Mouse (Mus musculus) midbrain, embryonic 16.5 days (tissue): ENCODE measurements around the gene Tstd1. TPM values are rescaled to one million over a fixed set of nuclear protein-coding genes. Genes with fewer than 3 reads are reported as not detected.
A peak's percentile ranks its signal among the peaks of the same experiment; 100 is the strongest.

Source experiments
- ATAC-seq: fragments of 200-750 bp; cut with Nextera tagmentation; 2 replicates; pipeline ENCODE4 v1.8.0; 2017; ENCODE audit warnings: moderate TSS enrichment
- H3K27ac ChIP-seq: fragments of 300-500 bp; sonication (generic); 2 replicates; pipeline ENCODE4 v1.5.1; 2014; ENCODE audit warnings: mild to moderate bottlenecking, low read length, mixed read lengths
- H3K27me3 ChIP-seq: fragments of 300-500 bp; sonication (generic); 2 replicates; pipeline ENCODE4 v1.6.1; 2014; ENCODE audit warnings: low read depth, low read length, mixed read lengths; ENCODE audit not compliant: control insufficient read depth, insufficient read depth
- H3K36me3 ChIP-seq: fragments of 300-500 bp; sonication (generic); 2 replicates; pipeline ENCODE4 v1.6.1; 2014; ENCODE audit warnings: mild to moderate bottlenecking, low read length, moderate library complexity, mixed read lengths; ENCODE audit not compliant: control insufficient read depth, insufficient read depth
- H3K4me1 ChIP-seq: fragments of 300-500 bp; sonication (generic); 2 replicates; pipeline ENCODE4 v1.6.1; 2014; ENCODE audit warnings: mild to moderate bottlenecking, low read length, mixed read lengths; ENCODE audit not compliant: control insufficient read depth, insufficient read depth
- H3K4me2 ChIP-seq: fragments of 300-500 bp; sonication (generic); 2 replicates; pipeline ENCODE4 v1.6.1; 2014; ENCODE audit warnings: mild to moderate bottlenecking, low read length, mixed read lengths
- H3K4me3 ChIP-seq: fragments of 300-500 bp; sonication (generic); 2 replicates; pipeline ENCODE4 v1.5.1; 2014; ENCODE audit warnings: low read depth, mild to moderate bottlenecking, low read length, moderate library complexity, mixed read lengths
- H3K9ac ChIP-seq: fragments of 300-500 bp; sonication (generic); 2 replicates; pipeline ENCODE4 v1.6.1; 2014; ENCODE audit warnings: low read depth, low read length, mixed read lengths
- H3K9me3 ChIP-seq: fragments of 300-500 bp; sonication (generic); replicated peaks from 2 replicates; pipeline ENCODE4 v1.6.1; 2014; ENCODE audit warnings: mild to moderate bottlenecking, low read length, mixed read lengths; ENCODE audit not compliant: control insufficient read depth, poor library complexity, severe bottlenecking
- WGBS: fragments of 180-500 bp; shearing (Covaris S2); extraction: QIAGEN DNeasy Blood & Tissue Kit; methylation state at CpG from one replicate; pipeline ENCODE4 v1.1.7; 2014; 5-methylcytosine and 5-hydroxymethylcytosine counted together
- polyA plus RNA-seq: library from polyadenylated mRNA; unstranded; fragments of >200 nt; fragmentation: Nextera tagmentation; extraction: Ambion mirVana; gene quantifications from 2 replicates; pipeline ENCODE4 v1.2.1, GENCODE M21; 2015

Gene Tstd1
- polyA plus RNA-seq, 1 experiment from 2014 or later = 6.2 TPM

GRCm38 (mm10) chr1:171411492-171411941 is 7.2 kb upstream of the Tstd1 start:
- peak overlapping the region; percentile 91 for H3K4me3 ChIP-seq
- no peaks in the 10 kb centered on the region for H3K9me3 ChIP-seq
- peaks cover 21% of the 10 kb centered on the region for H3K4me1 ChIP-seq
- peak overlapping the region; percentile 97 for H3K9ac ChIP-seq
- 0% methylated on average over 34 of the region's 39 CpGs for WGBS
- ATAC-seq = peak; percentile 83
- peak overlapping the region; percentile 96 for H3K27ac ChIP-seq
- peaks cover 10% of the 10 kb centered on the region for H3K36me3 ChIP-seq
- H3K4me2 ChIP-seq = peak overlapping the region; percentile 69
- H3K27me3 ChIP-seq = peaks cover 17% of the 10 kb centered on the region

GRCm38 (mm10) chr1:171412001-171412441 is 6.7 kb upstream of the Tstd1 start:
- peaks cover 14% of the 10 kb centered on the region for H3K36me3 ChIP-seq
- H3K4me1 ChIP-seq = peaks cover 21% of the 10 kb centered on the region
- H3K4me2 ChIP-seq = peak overlapping the region; percentile 69
- peak overlapping the region; percentile 97 for H3K9ac ChIP-seq
- H3K27me3 ChIP-seq = peaks cover 17% of the 10 kb centered on the region
- H3K4me3 ChIP-seq = peak overlapping the region; percentile 91
- no peaks in the 10 kb centered on the region for H3K9me3 ChIP-seq
- H3K27ac ChIP-seq = peak overlapping the region; percentile 96
- ATAC-seq = peak; percentile 50
- WGBS = under 1% methylated on average over 20 of the region's 20 CpGs

- Histone ChIP-seq H3K4me3 (peak overlapping the region; percentile 91), H3K4me1 (peaks cover 21% of the 10 kb centered on the region), H3K27ac (peak overlapping the region; percentile 96), H3K4me2 (peak overlapping the region; percentile 69), H3K9me3 (no peaks in the 10 kb centered on the region), H3K9ac (peak overlapping the region; percentile 97), H3K36me3 (peaks cover 16% of the 10 kb centered on the region), H3K27me3 (peaks cover 14% of the 10 kb centered on the region)
- ATAC-seq = peak; percentile 6; the same call in 1 of the 2 replicates
- 24% methylated on average over 3 of the region's 3 CpGs for WGBS
Observed at GRCm38 (mm10) chr1:171412446-171412845, 6.2 kb upstream of the Tstd1 start.

GRCm38 (mm10) chr1:171413608-171414007 is 5.1 kb upstream of the Tstd1 start:
- H3K4me2 ChIP-seq = peak overlapping the region; percentile 69
- WGBS = 79% methylated on average over 8 of the region's 8 CpGs
- H3K27ac ChIP-seq = no peak overlapping the region
- peaks cover 20% of the 10 kb centered on the region for H3K36me3 ChIP-seq
- no peaks in the 10 kb centered on the region for H3K9me3 ChIP-seq
- H3K27me3 ChIP-seq = peaks cover 6% of the 10 kb centered on the region
- peaks cover 21% of the 10 kb centered on the region for H3K4me1 ChIP-seq
- ATAC-seq = no peak
- no peak overlapping the region for H3K4me3 ChIP-seq
- no peak overlapping the region for H3K9ac ChIP-seq

GRCm38 (mm10) chr1:171419291-171419882 is 715 bp downstream of the Tstd1 start:
- ATAC-seq = peak; percentile 61
- H3K27me3 ChIP-seq = no peaks in the 10 kb centered on the region
- peaks cover 32% of the 10 kb centered on the region for H3K36me3 ChIP-seq
- 0 out of 2 replicates have a peak overlapping the region, but pooled peaks have one; percentile 38 for H3K27ac ChIP-seq
- no peak overlapping the region for H3K4me3 ChIP-seq
- no peaks in the 10 kb centered on the region for H3K9me3 ChIP-seq
- no peak overlapping the region for H3K4me2 ChIP-seq
- H3K9ac ChIP-seq = no peak overlapping the region
- 23% methylated on average over 12 of the region's 12 CpGs for WGBS
- peaks cover 2% of the 10 kb centered on the region; the same call in 1 of the 2 replicates for H3K4me1 ChIP-seq

GRCm38 (mm10) chr1:171419905-171420304 is 1.2 kb downstream of the Tstd1 start:
- ATAC-seq = peak; percentile 19
- WGBS = 48% methylated on average over 5 of the region's 5 CpGs

GRCm38 (mm10) chr1:171422504-171423095 is 3.9 kb downstream of the Tstd1 start:
- WGBS = 86% methylated on average over 8 of the region's 8 CpGs
- no peaks in the 10 kb centered on the region for H3K9me3 ChIP-seq
- no peak for ATAC-seq

More at GRCm38 (mm10) chr1:171419905-171420304, 1.2 kb downstream of the Tstd1 start:
- Histone ChIP-seq H3K27me3 (no peaks in the 10 kb centered on the region), H3K9ac (no peak overlapping the region), H3K4me3 (no peak overlapping the region), H3K36me3 (peaks cover 32% of the 10 kb centered on the region), H3K4me2 (no peak overlapping the region), H3K4me1 (no peaks in the 10 kb centered on the region), H3K27ac (no peak overlapping the region), H3K9me3 (no peaks in the 10 kb centered on the region)

GRCm38 (mm10) chr1:171424638-171425037 is 6.0 kb downstream of the Tstd1 start:
- Histone ChIP-seq H3K27ac (no peak overlapping the region), H3K36me3 (0 out of 2 replicates have a peak, but pooled peaks cover 5% of the 10 kb centered on the region), H3K4me1 (no peaks in the 10 kb centered on the region), H3K9me3 (no peaks in the 10 kb centered on the region), H3K4me3 (no peak overlapping the region), H3K27me3 (no peaks in the 10 kb centered on the region), H3K9ac (no peak overlapping the region), H3K4me2 (no peak overlapping the region)
- ATAC-seq = no peak
- 80% methylated on average over 5 of the region's 5 CpGs for WGBS

More at GRCm38 (mm10) chr1:171422504-171423095, 3.9 kb downstream of the Tstd1 start:
- H3K4me3 ChIP-seq = no peak overlapping the region
- peaks cover 15% of the 10 kb centered on the region; the same call in 1 of the 2 replicates for H3K36me3 ChIP-seq
- H3K4me1 ChIP-seq = no peaks in the 10 kb centered on the region
- H3K27ac ChIP-seq = no peak overlapping the region
- H3K9ac ChIP-seq = no peak overlapping the region
- no peak overlapping the region for H3K4me2 ChIP-seq
- no peaks in the 10 kb centered on the region for H3K27me3 ChIP-seq

- H3K4me3 ChIP-seq = no peak overlapping the region
- 93% methylated on average over 4 of the region's 4 CpGs for WGBS
Observed at GRCm38 (mm10) chr1:171425126-171425525, 6.5 kb downstream of the Tstd1 start.

More at GRCm38 (mm10) chr1:171425126-171425525, 6.5 kb downstream of the Tstd1 start:
- no peak for ATAC-seq
- Histone ChIP-seq H3K27ac (no peak overlapping the region), H3K9me3 (no peaks in the 10 kb centered on the region), H3K36me3 (0 out of 2 replicates have a peak, but pooled peaks cover under 1% of the 10 kb centered on the region), H3K27me3 (no peaks in the 10 kb centered on the region), H3K4me1 (no peaks in the 10 kb centered on the region), H3K4me2 (no peak overlapping the region), H3K9ac (no peak overlapping the region)
